Mouse (Mus musculus) bone marrow, adult 2 months (tissue): ENCODE data around the gene Ss18l1. TPM values are rescaled to one million over a fixed set of nuclear protein-coding genes. Genes with fewer than 3 reads are reported as not detected.

Experiments
- H3K27ac ChIP-seq: fragments of 200-500 bp; 2 replicates; pipeline ENCODE4 v1.5.1; 2012; ENCODE audit warnings: low read depth, mild to moderate bottlenecking, control low read depth, inconsistent platforms, low read length; ENCODE audit not compliant: control insufficient read depth, poor library complexity, insufficient read depth
- H3K4me1 ChIP-seq: fragments of 200-500 bp; 2 replicates; pipeline ENCODE4 v1.6.1; 2011; ENCODE audit warnings: low read length; ENCODE audit not compliant: control insufficient read depth, insufficient read depth
- H3K4me3 ChIP-seq: fragments of 200-500 bp; replicated peaks from 2 replicates; pipeline ENCODE3; 2011; ENCODE audit warnings: mild to moderate bottlenecking, low read depth, low read length, control low read depth; ENCODE audit not compliant: control insufficient read depth
- CTCF ChIP-seq: fragments of 200-500 bp; IDR thresholded peaks from 2 replicates; pipeline ENCODE4 v1.5.1; 2011; ENCODE audit warnings: low read length, control low read depth; ENCODE audit not compliant: control insufficient read depth, insufficient read depth
- POLR2A ChIP-seq: fragments of 200-500 bp; IDR thresholded peaks from 2 replicates; pipeline ENCODE4 v1.6.1; 2011; ENCODE audit warnings: low read depth, mild to moderate bottlenecking, control low read depth, low read length, borderline replicate concordance; ENCODE audit not compliant: control insufficient read depth
- WGBS: fragments of 180-500 bp; shearing (Covaris S2); methylation state at CpG from one replicate; pipeline ENCODE4 v1.1.7; 2018; 5-methylcytosine and 5-hydroxymethylcytosine counted together
- polyA plus RNA-seq: library from polyadenylated mRNA; stranded (reverse); fragments of >200 nt; gene quantifications from 2 replicates; pipeline ENCODE4 v1.2.4, GENCODE M21; 2011; ENCODE audit warnings: low replicate concordance; ENCODE audit not compliant: missing spikeins, insufficient read depth, insufficient read length

The Ss18l1 gene
- 1.4 and 1.9 TPM in 2 replicates for polyA plus RNA-seq

DNA sequence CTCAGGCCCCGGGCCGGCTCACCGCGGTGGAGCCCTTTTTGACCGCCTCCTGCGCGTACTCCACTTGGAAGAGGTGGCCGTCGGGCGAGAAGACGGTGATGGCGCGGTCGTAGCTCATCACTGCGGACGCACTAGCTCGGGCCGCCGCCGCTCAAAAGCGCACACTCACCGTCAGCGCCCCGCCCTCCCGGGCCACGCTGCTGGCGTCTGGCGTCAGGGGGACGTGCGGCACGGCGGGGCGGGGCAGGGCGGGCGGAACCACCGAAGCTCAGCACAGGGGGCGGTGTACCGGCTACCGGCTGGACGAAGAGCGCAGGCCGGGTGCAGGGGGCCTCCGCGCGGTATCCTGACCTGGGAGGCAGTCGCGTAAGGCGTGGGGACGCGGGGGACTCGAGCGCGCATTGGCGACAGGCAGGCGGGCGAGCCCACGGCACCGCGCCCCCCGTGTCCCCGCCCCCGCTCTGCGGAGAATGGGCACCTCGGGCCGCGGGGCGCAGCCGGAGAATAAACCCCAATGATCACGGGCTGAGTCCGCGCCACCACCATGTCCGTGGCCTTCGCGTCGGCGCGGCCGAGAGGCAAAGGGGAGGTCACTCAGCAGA lies at the start of gene Ss18l1, which contains the start of gene Psma7:
Gene Ss18l1 (plus strand): TSS at position 254 of the 602 bp plus-strand sequence.
Gene Psma7 (minus strand): TSS at position 178 of the 602 bp plus-strand sequence.
- H3K27ac ChIP-seq = peak within 1 kb of the TSS; percentile 93
- H3K4me3 ChIP-seq = peak within 1 kb of the TSS; percentile 92
- TF ChIP-seq POLR2A = peak; percentile 72; the same call in 1 of the 2 replicates
- TF ChIP-seq CTCF = no peak
- under 1% methylated on average over 78 of the region's 78 CpGs for WGBS
- H3K4me1 ChIP-seq = peaks cover 1% of the 10 kb centered on the region; the same call in 1 of the 2 replicates

DNA sequence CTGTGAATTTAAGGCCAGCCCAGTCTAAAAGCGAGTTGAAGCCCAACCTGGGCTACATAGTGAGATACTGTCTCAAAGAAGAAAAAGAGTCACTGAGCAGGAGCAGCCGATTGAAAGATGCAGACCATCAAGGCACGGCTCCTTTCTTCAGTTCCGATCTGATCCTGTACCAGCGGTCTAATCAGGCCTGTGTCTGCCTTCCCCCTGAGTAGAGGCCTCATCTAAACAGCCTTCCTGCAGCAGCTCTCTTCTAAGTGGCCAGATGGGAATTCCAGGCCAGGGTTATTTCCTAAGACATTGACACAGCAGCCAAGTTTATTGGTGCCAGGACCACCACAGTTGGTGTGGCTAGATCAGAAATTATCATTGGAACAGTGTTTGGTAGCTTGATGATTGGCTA lies 49.2 kb upstream of the Ss18l1 start:
- no peak overlapping the region for H3K4me3 ChIP-seq
- no peaks in the 10 kb centered on the region for H3K4me1 ChIP-seq
- WGBS = 78% methylated on average over 5 of the region's 5 CpGs
- no peak for TF ChIP-seq CTCF
- TF ChIP-seq POLR2A = no peak
- H3K27ac ChIP-seq = no peak overlapping the region

DNA sequence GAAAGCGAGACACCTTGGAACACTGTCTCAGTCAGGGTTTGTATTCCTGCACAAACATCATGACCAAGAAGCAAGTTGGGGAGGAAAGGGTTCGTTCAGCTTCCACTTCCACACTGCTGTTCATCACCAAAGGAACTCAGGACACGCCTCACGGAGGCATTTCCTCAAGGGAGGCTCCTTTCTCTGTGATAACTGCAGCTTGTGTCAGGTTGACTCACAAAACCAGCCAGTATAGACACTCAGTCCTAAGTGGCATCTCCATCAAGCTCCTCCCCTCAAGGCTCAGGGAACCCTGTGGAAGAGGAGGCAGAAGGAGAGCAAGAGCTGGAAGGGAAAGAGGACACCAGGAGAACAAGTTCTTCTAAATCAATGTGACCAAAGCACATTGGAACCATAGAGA lies 43.9 kb upstream of the Ss18l1 start:
- no peak for TF ChIP-seq CTCF
- TF ChIP-seq POLR2A = no peak
- 67% methylated on average over 4 of the region's 4 CpGs for WGBS
- H3K4me3 ChIP-seq = no peak overlapping the region

DNA sequence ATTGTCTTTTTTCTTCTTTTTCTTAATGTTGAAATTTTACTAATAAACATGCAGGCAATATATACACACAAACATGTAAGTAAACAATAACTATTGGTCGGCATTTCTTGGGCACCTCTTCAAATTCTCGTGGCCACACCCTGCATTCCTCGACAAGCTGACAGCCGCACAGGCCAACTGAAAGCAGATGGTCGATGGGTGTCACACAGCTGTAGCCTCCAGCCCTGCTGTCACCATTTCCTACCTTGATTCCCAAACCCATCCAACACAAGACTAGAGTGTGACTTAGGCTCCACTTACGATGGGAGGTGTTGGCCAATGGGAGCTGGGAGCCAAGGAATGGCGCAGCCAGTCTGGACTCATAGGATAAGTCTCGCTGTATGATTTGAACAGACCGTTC lies 40.7 kb upstream of the Ss18l1 start:
- H3K4me3 ChIP-seq = no peak overlapping the region
- TF ChIP-seq CTCF = no peak
- TF ChIP-seq POLR2A = no peak
- no peak overlapping the region for H3K27ac ChIP-seq
- 85% methylated on average over 9 of the region's 9 CpGs for WGBS
- H3K4me1 ChIP-seq = no peaks in the 10 kb centered on the region

More for the DNA sequence above, 43.9 kb upstream of the Ss18l1 start:
- no peak overlapping the region for H3K27ac ChIP-seq
- no peaks in the 10 kb centered on the region for H3K4me1 ChIP-seq

DNA sequence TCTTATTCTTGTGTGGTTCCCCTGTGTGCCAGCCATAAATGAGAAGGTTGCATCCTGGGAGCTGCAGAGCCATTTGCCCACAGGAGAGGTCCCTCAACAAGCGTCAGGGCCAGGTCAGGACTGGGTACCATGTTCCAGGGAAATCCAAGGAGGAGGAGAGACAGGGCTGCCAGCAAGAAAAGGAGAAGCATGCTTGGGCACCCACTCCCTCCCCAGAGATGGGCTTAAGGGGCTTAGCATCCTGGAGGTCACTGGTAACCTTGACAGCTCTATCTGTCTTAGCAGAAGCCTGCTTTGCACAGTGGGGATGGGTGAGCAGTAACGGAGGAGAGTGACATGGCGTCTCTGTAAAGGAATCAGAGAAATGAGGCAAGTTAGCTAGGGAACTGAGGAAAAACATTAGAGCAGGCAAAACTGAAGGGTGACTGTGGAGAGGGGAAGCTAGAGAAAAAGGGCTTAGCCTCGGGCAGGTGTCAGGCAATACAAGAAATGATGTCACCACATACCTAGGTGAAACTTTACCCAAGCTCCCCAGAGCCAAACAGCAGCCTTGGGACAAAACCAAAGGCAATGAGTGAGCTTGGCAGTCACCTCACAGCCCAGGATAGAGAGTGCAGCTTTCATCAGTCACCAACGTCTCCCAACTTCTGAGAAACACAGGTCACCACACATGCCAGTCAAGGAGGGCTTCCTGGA lies 36.5 kb upstream of the Ss18l1 start:
- 53% methylated on average over 5 of the region's 5 CpGs for WGBS
- TF ChIP-seq POLR2A = no peak
- no peak for TF ChIP-seq CTCF
- H3K4me1 ChIP-seq = no peaks in the 10 kb centered on the region
- no peak overlapping the region for H3K4me3 ChIP-seq
- no peak overlapping the region for H3K27ac ChIP-seq

DNA sequence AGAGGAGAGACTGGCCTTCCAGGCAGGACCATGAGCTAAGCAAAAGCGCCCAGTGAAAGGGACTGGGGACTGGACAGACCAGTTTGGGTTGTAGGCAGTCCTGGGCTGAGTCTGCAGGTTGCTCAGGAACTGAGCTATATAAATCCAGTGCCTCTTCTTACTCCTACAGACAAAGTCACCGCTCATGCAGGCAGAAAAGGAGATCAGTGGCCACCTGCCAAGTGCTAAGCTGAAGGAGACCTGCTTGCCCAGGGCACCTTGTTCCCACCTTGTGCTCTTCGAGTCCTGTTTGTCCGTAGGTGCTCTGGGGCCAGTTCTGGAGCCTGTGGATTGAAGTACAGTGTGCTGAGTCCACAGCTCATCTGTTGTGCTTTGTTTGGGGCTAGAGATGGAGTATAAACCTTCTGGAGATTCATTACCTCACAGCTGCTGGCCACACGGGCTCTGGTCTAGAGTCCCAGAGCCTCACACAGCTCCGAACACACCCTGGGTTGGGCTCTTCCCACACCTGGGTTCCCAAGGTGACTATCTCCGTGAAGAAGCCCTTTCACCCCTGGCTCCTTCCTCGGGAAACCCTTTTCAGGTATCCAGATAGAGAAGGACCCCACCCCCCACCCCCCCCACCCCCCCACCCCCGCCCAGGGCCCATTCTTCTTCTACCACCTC lies 35.8 kb upstream of the Ss18l1 start:
- no peak overlapping the region for H3K27ac ChIP-seq
- no peak for TF ChIP-seq POLR2A
- TF ChIP-seq CTCF = no peak
- H3K4me1 ChIP-seq = no peaks in the 10 kb centered on the region
- WGBS = 53% methylated on average over 9 of the region's 9 CpGs
- H3K4me3 ChIP-seq = no peak overlapping the region

DNA sequence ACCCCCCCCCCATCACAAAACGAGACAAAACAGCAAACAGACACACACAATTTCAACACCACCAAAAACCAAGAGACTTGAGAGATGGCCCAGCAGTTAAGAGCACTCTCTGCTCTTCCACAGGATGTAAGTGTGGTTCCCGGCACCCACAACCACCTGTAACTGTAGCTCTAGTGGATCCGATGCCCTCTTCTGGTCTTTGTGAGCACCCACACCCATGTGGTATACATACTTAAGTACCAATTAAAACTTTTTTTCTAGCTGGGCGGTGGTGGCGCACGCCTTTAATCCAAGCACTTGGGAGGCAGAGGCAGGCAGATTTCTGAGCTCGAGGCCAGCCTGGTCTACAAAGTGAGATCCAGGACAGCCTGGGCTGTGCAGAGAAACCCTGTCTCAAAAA lies 31.6 kb upstream of the Ss18l1 start:
- 89% methylated on average over 7 of the region's 7 CpGs for WGBS
- TF ChIP-seq CTCF (no peak), POLR2A (no peak)
- no peaks in the 10 kb centered on the region for H3K4me1 ChIP-seq
- no peak overlapping the region for H3K27ac ChIP-seq
- no peak overlapping the region for H3K4me3 ChIP-seq

DNA sequence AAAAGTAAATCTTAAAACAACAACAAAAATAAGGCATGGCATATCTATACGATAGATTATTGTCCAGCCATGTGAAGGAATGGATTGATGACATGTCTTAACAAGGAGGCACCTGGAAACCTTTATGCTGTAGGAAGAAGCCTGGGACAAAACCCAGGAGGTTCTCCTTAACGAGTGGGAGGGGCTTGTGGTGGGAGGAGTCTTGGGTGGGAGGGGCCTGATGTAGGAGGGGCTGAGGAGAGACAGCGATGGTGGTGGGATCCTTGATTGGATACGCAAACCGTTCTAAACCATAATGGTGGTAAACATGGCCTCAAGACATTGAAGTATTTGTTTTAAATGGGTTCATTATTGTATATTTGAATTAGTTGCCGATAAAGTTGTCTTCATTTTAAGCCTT lies 30.9 kb upstream of the Ss18l1 start:
- TF ChIP-seq CTCF (no peak), POLR2A (no peak)
- Histone ChIP-seq H3K27ac (no peak overlapping the region), H3K4me1 (no peaks in the 10 kb centered on the region), H3K4me3 (no peak overlapping the region)
- WGBS = 82% methylated on average over 6 of the region's 6 CpGs
